Mouse (Mus musculus) MEL (cell line): ENCODE data around the gene Epyc.
"Not testable (repeated sequence)": the region's sequence is repeated elsewhere in the genome, so short reads cannot be mapped to it uniquely, and the experiment has no call there.

Experiments
- BHLHE40 ChIP-seq: IDR thresholded peaks from 2 replicates; pipeline ENCODE4 v1.6.1; 2012; ENCODE audit warnings: low read depth, mild to moderate bottlenecking, inconsistent platforms, low read length, improper control_type of control experiment, borderline replicate concordance
- CTCF ChIP-seq, 3 experiments: IDR thresholded peaks in 2 of 3; conservative IDR thresholded peaks in 1 of 3; 2 replicates each; pipeline ENCODE4 v1.5.1; 2011 to 2012; ENCODE audit warnings: low read length in 3 of 3, low read depth in 2 of 3, mild to moderate bottlenecking in 2 of 3, improper control_type of control experiment in 1 of 3, inconsistent platforms in 1 of 3, mixed read lengths in 1 of 3, moderate library complexity in 1 of 3; ENCODE audit not compliant: control insufficient read depth in 1 of 3, insufficient read depth in 1 of 3, poor library complexity in 1 of 3, severe bottlenecking in 1 of 3
- ELF1 ChIP-seq: IDR thresholded peaks from 2 replicates; pipeline ENCODE4 v1.6.1; 2014; ENCODE audit warnings: low read depth, mild to moderate bottlenecking, inconsistent platforms, low read length, improper control_type of control experiment, moderate library complexity
- GATA1 ChIP-seq: IDR thresholded peaks from 2 replicates; pipeline ENCODE4 v1.6.1; 2011; ENCODE audit warnings: low read depth, low read length, improper control_type of control experiment
- MXI1 ChIP-seq: IDR thresholded peaks from 2 replicates; pipeline ENCODE4 v1.6.1; 2011; ENCODE audit warnings: mild to moderate bottlenecking, low read depth, low read length, improper control_type of control experiment
- POLR2A ChIP-seq, 2 experiments: IDR thresholded peaks; 2 replicates each; pipeline ENCODE4 v1.6.1; 2011 to 2012; ENCODE audit warnings: low read length in 2 of 2, mild to moderate bottlenecking in 2 of 2, control low read depth in 1 of 2, improper control_type of control experiment in 1 of 2, low read depth in 1 of 2, moderate library complexity in 1 of 2; ENCODE audit not compliant: control insufficient read depth in 1 of 2, insufficient read depth in 1 of 2, poor library complexity in 1 of 2
- POLR2AphosphoS2 ChIP-seq: IDR thresholded peaks from 2 replicates; pipeline ENCODE4 v1.6.1; 2011; ENCODE audit warnings: low read length, improper control_type of control experiment
- TBP ChIP-seq: IDR thresholded peaks from 2 replicates; pipeline ENCODE4 v1.8.0; 2011; ENCODE audit warnings: low read depth, low read length, improper control_type of control experiment
- USF1 ChIP-seq: IDR thresholded peaks from 2 replicates; pipeline ENCODE4 v1.6.1; 2014; ENCODE audit warnings: low read depth, mild to moderate bottlenecking, inconsistent platforms, low read length, improper control_type of control experiment, moderate library complexity

DNA sequence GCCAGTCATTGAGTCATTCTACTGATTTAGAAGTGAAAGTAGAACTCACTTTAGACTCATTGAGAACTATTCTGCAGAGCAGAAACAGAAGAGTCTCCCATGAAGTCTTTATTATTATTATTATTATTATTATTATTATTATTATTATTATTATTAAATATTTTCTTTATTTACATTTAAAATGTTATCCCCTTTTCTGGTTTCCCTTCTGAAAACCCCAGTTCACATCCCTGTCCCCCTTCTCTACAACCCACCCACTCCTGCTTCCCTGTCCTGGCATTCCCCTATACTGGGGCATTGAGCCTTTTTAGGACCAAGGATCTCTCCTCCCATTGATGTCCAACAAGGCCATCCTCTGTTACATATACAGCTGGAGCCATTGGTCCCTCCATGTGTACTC, 82.8 kb downstream of the Epyc start, which contains the start of gene C030005K15Rik:
- TF ChIP-seq BHLHE40; ELF1; GATA1; USF1; CTCF (IDR thresholded peaks at IDR 0.05 in 2 of 3, conservative IDR thresholded peaks at IDR 0.05 in 1 of 3; ENCODE audit: control insufficient read depth in 1 of 3, insufficient read depth in 1 of 3, low read depth in 2 of 3, low read length in 3 of 3, poor library complexity in 1 of 3, severe bottlenecking in 1 of 3); POLR2A (IDR thresholded peaks at IDR 0.05; ENCODE audit: control insufficient read depth in 1 of 2, insufficient read depth in 1 of 2, low read depth in 1 of 2, low read length in 2 of 2, poor library complexity in 1 of 2); MXI1; TBP; POLR2AphosphoS2: not testable (repeated sequence)
